Mouse (Mus musculus) right cerebral cortex, postnatal 14 days (tissue): Measurements from ENCODE around the gene Klhl22.

Source experiments
- DNase-seq: peaks from one replicate; pipeline ENCODE4 v3.0.0; 2022

The Klhl22 gene

GRCm38 (mm10) chr16:17802839-17803674, 43.6 kb downstream of the Klhl22 start:
- DNase-seq, result peak; percentile 62

GRCm38 (mm10) chr16:17803675-17804448, 44.4 kb downstream of the Klhl22 start:
- DNase-seq, result no peak

DNA sequence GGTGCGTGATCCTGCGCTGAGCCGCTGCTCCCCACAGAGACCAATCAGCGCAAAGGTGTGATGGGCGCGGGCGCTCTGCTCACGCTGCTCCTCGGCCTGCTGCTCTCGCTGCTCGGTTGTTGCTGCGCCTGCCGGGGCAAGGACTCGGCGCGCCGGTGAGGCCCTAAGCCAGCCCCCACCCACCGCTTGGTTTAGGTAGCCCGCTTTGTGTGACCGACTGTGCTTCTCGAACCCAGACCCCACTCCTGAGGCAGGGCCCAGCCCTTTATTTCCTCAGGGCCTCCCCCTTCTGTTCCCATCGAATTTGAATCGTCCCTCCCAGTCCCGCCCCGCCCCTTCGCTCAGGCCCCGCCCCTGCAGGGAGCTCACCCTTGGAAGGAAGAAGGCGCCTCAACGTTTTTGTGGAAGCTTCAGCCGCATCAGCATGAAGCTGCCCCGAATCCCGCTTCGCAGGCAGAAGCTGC, 45.1 kb downstream of the Klhl22 start:
- DNase-seq, result no peak

GRCm38 (mm10) chr16:17804982-17805381, 45.6 kb downstream of the Klhl22 start:
- no peak for DNase-seq

GRCm38 (mm10) chr16:17806581-17807191, 47.3 kb downstream of the Klhl22 start:
- no peak for DNase-seq

DNA sequence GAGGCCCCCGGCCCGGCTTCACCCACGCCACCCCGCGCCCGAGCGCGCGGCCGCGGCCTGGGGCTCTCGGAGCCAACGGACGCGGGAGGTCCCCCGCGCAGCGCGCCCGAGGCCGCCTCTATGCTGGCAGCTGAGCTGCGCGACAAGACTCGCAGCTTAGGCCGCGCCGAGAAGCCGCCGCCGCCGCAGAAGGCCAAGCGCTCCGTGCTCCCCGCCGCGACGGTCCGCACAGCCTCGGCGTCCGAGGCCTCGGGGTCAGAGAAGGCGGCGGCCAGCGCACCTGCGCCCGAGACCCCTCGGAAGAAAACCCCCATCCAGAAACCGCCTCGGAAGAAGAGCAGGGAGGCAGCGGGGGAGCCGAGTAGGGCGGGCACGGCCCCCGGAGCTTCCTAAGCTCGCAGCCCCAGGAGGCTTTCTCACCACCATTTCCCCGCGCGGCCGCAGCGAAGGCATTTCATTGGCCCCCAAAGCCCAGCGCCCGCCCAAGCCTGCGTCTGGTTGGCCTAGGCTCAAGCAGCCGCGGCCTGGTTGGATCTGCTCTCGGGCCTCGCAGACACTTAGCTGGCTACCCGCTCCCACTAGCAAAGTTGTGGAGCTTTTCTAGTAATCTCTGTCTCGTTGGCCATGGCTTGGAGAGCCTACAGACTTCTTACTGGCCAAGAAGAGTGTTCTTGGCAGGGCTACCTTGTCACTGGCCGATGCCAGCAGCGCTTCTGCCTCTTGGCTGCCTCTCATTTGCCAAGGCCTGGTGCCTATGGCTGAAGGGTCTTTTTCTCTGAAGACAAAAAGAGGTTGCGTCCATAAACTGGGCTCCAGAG, 48.0 kb downstream of the Klhl22 start:
- peak; percentile 90 for DNase-seq

- no peak for DNase-seq
Measured at GRCm38 (mm10) chr16:17809125-17809524, 49.7 kb downstream of the Klhl22 start.

GRCm38 (mm10) chr16:17809711-17810110, 50.3 kb downstream of the Klhl22 start:
- no peak for DNase-seq

DNA sequence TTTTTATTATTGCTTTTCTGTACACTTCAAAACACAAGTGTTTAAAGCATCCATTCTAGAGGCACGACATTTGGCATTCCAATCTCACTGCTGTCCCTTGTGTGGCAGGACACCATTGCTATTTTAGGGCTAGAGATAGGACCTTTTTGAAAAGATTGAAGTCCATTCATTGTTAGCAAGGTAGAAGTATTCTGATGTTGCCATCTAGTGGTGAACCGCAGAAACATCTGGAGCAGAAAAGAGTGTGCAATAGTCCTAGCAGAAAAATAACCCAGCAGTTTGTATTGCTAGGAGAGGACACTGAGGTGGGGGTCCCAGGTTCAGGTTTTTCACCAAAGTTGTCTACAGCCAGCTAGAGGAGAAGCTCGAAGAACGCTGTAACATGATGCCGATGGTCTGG, 52.7 kb downstream of the Klhl22 start:
- DNase-seq, result no peak

- DNase-seq, result no peak
Measured at GRCm38 (mm10) chr16:17813173-17813572, 53.8 kb downstream of the Klhl22 start.

DNA sequence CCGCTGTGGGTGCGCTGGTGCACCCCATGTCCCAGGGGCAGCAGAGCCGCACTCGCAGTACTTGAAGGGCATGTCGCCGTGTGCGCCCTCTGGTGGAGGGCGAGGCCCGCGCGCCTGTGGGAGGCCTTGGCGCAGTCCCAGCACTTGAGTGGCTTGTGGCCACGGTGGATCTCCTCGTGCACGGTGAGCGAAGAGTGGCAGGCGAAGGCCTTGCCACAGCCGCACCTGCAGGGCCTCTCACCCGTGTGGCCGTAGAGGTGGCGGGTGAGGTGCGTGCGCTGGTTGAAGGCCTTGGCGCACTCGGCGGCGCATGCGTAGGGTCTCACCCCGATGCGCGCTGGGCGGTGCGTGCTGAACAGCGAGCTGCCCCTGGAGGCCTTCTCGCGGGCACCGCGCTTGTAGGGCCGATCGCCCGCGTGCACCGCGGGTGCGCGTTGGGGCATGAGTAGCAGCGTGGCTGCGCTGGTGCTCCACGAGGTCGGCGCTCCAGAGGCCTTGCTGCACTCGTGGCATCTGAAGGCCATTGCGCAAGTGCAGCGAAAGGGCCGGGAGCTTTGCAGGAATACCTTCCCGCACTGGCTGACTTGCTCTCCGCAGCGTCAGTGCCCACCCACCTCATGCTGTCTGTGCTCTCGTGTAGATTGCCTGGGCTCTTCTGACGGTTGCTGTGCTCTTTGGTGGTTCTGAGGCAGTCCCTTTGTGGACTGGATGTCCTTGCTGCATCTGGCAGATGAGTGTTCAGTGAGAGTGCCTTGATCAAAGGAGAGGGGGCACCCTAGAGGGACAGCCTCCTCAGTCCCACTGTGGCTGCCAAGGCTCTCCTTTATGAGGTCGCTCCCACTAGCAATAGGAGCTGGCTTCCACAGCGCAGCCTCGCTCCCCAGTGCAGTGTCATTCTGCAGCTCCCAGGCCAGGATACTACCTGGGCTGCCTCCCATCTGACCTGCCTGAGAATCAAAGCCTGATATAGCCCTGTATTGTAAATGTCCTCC, 56.3 kb downstream of the Klhl22 start:
- peak; percentile 59 for DNase-seq

GRCm38 (mm10) chr16:17816528-17816927, 57.1 kb downstream of the Klhl22 start:
- DNase-seq, result no peak

- no peak for DNase-seq
Measured at GRCm38 (mm10) chr16:17826500-17826899, 67.1 kb downstream of the Klhl22 start.

- no peak for DNase-seq
Measured at GRCm38 (mm10) chr16:17828229-17828628, 68.8 kb downstream of the Klhl22 start.

DNA sequence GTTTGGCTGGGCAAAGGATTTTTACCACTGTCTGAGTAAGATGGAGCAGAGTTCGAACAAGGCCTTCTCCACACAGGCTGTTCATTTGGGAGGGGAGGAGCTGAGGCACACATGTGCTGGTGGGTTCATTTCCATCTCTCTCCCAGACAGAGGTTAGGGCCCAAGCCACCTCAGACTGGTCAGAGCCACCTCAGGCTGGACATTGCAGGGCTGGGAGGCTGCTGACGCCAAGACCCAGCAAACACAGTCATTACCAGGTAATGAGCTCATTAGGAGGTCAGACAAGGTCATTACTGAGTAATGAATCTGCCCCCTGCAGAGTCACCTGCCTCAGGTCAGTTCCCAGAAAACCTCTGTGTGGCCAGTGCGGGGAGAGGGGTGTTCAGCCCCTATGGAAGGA, 69.4 kb downstream of the Klhl22 start:
- DNase-seq, result no peak

GRCm38 (mm10) chr16:17830385-17831178, 71.2 kb downstream of the Klhl22 start:
- DNase-seq, result no peak

- no peak for DNase-seq
Measured at GRCm38 (mm10) chr16:17831781-17832180, 72.4 kb downstream of the Klhl22 start.

DNA sequence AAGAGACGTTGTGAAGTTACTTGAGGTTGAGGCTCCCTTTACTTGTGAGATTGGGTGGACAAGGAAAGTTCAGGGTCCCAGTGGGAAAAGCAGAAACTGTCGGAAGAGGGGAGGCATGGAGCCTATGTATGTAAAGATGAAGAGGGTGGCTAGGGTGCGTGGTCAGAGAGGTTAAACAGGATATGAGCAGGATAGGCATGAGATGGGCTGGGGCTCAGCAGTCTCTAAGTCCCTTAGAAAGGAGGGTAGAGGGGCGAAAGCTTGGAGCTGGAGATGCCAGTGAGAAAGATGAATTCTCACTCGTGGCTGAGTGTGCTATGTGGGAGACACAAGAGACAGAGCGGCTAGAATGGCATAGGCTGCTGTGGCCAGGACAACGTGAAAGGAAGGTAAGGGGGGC, 73.4 kb downstream of the Klhl22 start, which contains the start of gene B830017H08Rik:
Gene B830017H08Rik, plus strand, starts transcription at position 301 of the 400 bp plus-strand sequence.
- no peak for DNase-seq

DNA sequence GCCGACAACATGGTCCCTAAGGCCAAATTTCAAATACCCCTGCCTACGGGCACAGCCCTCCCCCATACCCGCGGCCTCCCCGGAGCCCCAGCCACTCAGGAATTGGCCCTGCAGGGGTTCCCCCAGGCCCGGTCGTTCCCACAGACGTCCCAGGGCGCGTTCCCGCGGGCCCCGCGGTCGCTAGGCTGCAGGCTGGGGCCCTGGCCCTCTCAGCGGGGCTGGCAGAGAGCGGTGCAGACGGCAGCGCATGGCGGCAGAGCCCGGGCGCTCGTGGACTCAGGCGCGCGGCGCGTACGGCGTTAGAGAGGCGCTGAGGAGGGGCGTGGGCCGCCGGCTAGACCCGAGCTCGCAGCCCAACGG, 73.9 kb downstream of the Klhl22 start:
- no peak for DNase-seq

- peak; percentile 57 for DNase-seq
Measured at GRCm38 (mm10) chr16:17833681-17834399, 74.4 kb downstream of the Klhl22 start.
